Mouse (Mus musculus) embryonic facial prominence, embryonic 11.5 days (tissue): ENCODE data around the gene N4bp1. TPM values are rescaled to one million over a fixed set of nuclear protein-coding genes. Genes with fewer than 3 reads are reported as not detected.

ENCODE experiments used
- ATAC-seq: fragments of 200-750 bp; cut with Nextera tagmentation; replicated peaks from 2 replicates; pipeline ENCODE4 v1.8.0; 2017; ENCODE audit warnings: low read depth; ENCODE audit not compliant: insufficient number of reproducible peaks, low FRiP score, low TSS enrichment
- DNase-seq: peaks from one replicate; pipeline ENCODE4 v3.0.0-alpha.2; 2015; ENCODE audit warnings: low spot score
- H3K27ac ChIP-seq: fragments of 300-500 bp; sonication (generic); replicated peaks from 2 replicates; pipeline ENCODE4 v1.5.1; 2014; ENCODE audit warnings: mild to moderate bottlenecking, low read depth, low read length, control low read depth
- H3K27me3 ChIP-seq: fragments of 300-500 bp; sonication (generic); 2 replicates; pipeline ENCODE4 v1.6.1; 2014; ENCODE audit warnings: mild to moderate bottlenecking, low read length, moderate library complexity, mixed read lengths; ENCODE audit not compliant: control insufficient read depth, insufficient read depth
- H3K36me3 ChIP-seq: fragments of 300-500 bp; sonication (generic); replicated peaks from 2 replicates; pipeline ENCODE4 v1.6.1; 2014; ENCODE audit warnings: low read depth, mild to moderate bottlenecking, low read length, moderate library complexity, mixed read lengths; ENCODE audit not compliant: control insufficient read depth, insufficient read depth
- H3K4me1 ChIP-seq: fragments of 300-500 bp; sonication (generic); 2 replicates; pipeline ENCODE4 v1.6.1; 2014; ENCODE audit warnings: low read length, mixed read lengths; ENCODE audit not compliant: control insufficient read depth, insufficient read depth
- H3K4me2 ChIP-seq: fragments of 300-500 bp; sonication (generic); 2 replicates; pipeline ENCODE4 v1.6.1; 2014; ENCODE audit warnings: low read depth, mild to moderate bottlenecking, control low read depth, low read length, moderate library complexity
- H3K4me3 ChIP-seq: fragments of 300-500 bp; sonication (generic); 2 replicates; pipeline ENCODE4 v1.5.1; 2014; ENCODE audit warnings: low read depth, low read length, control low read depth
- H3K9ac ChIP-seq: fragments of 300-500 bp; sonication (generic); replicated peaks from 2 replicates; pipeline ENCODE4 v1.6.1; 2014; ENCODE audit warnings: mild to moderate bottlenecking, control low read depth, low read length
- H3K9me3 ChIP-seq: fragments of 300-500 bp; sonication (generic); replicated peaks from 2 replicates; pipeline ENCODE4 v1.6.1; 2016; ENCODE audit warnings: mild to moderate bottlenecking, low read length, inconsistent platforms, mixed read lengths; ENCODE audit not compliant: control insufficient read depth
- WGBS: fragments of 180-500 bp; shearing (Covaris S2); extraction: QIAGEN DNeasy Blood & Tissue Kit; methylation state at CpG from one replicate; pipeline ENCODE4 v1.1.7; 2014; 5-methylcytosine and 5-hydroxymethylcytosine counted together
- polyA plus RNA-seq: library from polyadenylated mRNA; unstranded; fragments of >200 nt; fragmentation: Nextera tagmentation; extraction: Ambion mirVana; gene quantifications from 2 replicates; pipeline ENCODE4 v1.2.1, GENCODE M21; 2014

Gene N4bp1
- polyA plus RNA-seq, 1 experiment from 2014 or later: 11.2 TPM

DNA sequence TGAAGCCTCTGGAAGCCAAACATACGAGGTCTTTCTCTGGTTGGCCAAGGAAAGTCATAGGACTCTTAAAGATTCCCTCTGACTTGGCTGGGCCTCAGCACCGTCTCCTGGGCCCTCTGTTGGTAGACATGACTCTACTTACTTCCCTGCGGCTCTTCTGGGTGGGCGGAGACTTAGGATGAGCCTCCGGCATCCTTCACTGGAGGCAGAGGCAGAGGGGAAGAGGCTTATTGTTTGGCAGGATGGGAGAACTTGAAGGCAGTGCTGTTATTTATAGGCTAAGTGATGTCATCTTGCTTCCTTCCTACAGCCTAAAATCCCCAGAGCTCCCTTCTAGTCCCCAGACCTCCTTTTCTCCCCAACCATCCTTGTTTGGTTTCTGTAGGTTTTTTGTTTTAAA lies 98.6 kb downstream of the N4bp1 start:
- Histone ChIP-seq H3K9ac (no peak overlapping the region), H3K4me3 (no peak overlapping the region), H3K4me1 (no peaks in the 10 kb centered on the region), H3K27ac (no peak overlapping the region), H3K27me3 (no peaks in the 10 kb centered on the region), H3K4me2 (no peak overlapping the region), H3K36me3 (no peaks in the 10 kb centered on the region), H3K9me3 (no peaks in the 10 kb centered on the region)
- 54% methylated on average over 5 of the region's 5 CpGs for WGBS
- ATAC-seq: no peak
- DNase-seq: no peak

DNA sequence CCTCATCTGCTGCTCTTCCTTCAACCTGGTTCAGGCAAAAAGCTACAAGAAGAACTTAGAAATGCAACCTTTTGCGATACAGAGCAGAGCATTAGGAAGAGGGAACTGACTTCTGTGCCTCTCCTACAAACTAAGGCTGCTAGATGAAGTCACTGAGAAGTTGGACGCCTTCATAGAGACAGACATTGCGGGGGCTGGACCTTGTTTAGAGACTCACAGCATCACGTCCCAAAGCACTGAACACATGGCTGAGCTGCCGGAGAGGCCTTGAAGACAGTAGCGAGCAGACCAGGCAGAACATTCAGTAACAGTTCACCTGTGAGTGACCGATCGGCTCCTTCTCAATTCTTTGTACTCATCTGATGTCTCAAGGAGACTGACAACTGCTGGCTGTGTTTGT lies 104.0 kb downstream of the N4bp1 start:
- H3K4me1 ChIP-seq: no peaks in the 10 kb centered on the region
- H3K9ac ChIP-seq: no peak overlapping the region
- no peaks in the 10 kb centered on the region for H3K36me3 ChIP-seq
- ATAC-seq (no peak), DNase-seq (no peak)
- H3K27me3 ChIP-seq: no peaks in the 10 kb centered on the region
- 94% methylated on average over 8 of the region's 8 CpGs for WGBS
- H3K9me3 ChIP-seq: no peaks in the 10 kb centered on the region
- no peak overlapping the region for H3K4me3 ChIP-seq
- no peak overlapping the region for H3K27ac ChIP-seq
- H3K4me2 ChIP-seq: no peak overlapping the region

DNA sequence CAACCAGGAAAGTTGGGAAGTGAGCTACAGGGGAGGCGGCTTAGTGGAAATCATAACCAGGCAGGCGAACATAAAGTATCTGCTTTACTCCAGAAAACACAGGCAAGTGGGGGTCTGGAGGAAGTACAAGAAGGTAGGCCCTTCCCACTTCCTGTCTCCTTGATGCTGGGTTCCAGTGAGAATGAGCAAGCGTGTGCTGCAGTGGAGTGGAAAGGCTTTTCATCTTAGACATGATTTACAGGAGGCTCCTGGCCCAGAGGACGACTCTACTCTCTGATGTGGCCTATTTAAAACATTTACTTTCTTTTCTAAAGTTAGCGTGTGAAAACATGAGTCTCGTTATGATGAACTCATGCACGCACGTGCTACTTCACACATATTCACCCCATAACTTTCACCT lies 105.9 kb downstream of the N4bp1 start:
- Histone ChIP-seq H3K4me3 (no peak overlapping the region), H3K36me3 (no peaks in the 10 kb centered on the region), H3K9me3 (no peaks in the 10 kb centered on the region), H3K27ac (no peak overlapping the region), H3K4me1 (no peaks in the 10 kb centered on the region), H3K4me2 (no peak overlapping the region), H3K9ac (no peak overlapping the region), H3K27me3 (no peaks in the 10 kb centered on the region)
- ATAC-seq: no peak
- DNase-seq: no peak
- WGBS: 81% methylated on average over 8 of the region's 8 CpGs

- no peak for ATAC-seq
- 55% methylated on average over 1 of the region's 1 CpGs for WGBS
- no peak for DNase-seq
- no peak overlapping the region for H3K9ac ChIP-seq
- no peaks in the 10 kb centered on the region for H3K4me1 ChIP-seq
- no peaks in the 10 kb centered on the region for H3K36me3 ChIP-seq
- no peak overlapping the region for H3K27ac ChIP-seq
- no peaks in the 10 kb centered on the region for H3K27me3 ChIP-seq
- no peak overlapping the region for H3K4me2 ChIP-seq
- H3K4me3 ChIP-seq: no peak overlapping the region
- H3K9me3 ChIP-seq: no peaks in the 10 kb centered on the region
These were observed 114.9 kb downstream of the N4bp1 start for GRCm38 (mm10) chr8:86769945-86770715.

DNA sequence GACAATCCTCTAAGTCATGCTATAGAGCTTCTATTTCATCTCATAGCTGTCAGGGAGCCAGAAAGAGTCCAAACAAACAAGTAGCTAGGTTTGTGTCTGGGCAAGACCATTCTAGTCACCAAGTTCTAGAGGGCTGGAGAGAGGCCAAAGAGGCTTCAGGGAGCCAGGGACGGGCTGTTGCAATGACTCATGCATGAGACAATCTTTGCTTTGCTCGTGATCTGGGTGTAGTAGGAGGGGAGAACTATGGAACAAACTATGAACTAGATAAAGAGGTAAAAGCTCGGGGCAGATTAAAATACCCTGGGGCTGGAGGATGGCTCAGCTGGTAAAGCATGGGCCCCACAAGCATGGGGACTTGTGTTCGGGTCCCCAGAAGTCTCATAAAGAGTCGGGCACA lies 116.6 kb downstream of the N4bp1 start:
- WGBS: 88% methylated on average over 5 of the region's 5 CpGs
- no peaks in the 10 kb centered on the region for H3K4me1 ChIP-seq
- H3K9ac ChIP-seq: no peak overlapping the region
- no peak overlapping the region for H3K27ac ChIP-seq
- no peak overlapping the region for H3K4me2 ChIP-seq
- no peaks in the 10 kb centered on the region for H3K9me3 ChIP-seq
- no peak for ATAC-seq
- H3K4me3 ChIP-seq: no peak overlapping the region
- no peak for DNase-seq
- no peaks in the 10 kb centered on the region for H3K36me3 ChIP-seq
- H3K27me3 ChIP-seq: no peaks in the 10 kb centered on the region

GRCm38 (mm10) chr8:86766548-86767211 lies 118.4 kb downstream of the N4bp1 start:
- Histone ChIP-seq H3K27me3 (no peaks in the 10 kb centered on the region), H3K36me3 (no peaks in the 10 kb centered on the region), H3K4me3 (no peak overlapping the region), H3K9me3 (no peaks in the 10 kb centered on the region), H3K4me1 (no peaks in the 10 kb centered on the region), H3K4me2 (no peak overlapping the region), H3K9ac (no peak overlapping the region), H3K27ac (no peak overlapping the region)
- no peak for ATAC-seq
- no peak for DNase-seq
- 81% methylated on average over 9 of the region's 9 CpGs for WGBS

DNA sequence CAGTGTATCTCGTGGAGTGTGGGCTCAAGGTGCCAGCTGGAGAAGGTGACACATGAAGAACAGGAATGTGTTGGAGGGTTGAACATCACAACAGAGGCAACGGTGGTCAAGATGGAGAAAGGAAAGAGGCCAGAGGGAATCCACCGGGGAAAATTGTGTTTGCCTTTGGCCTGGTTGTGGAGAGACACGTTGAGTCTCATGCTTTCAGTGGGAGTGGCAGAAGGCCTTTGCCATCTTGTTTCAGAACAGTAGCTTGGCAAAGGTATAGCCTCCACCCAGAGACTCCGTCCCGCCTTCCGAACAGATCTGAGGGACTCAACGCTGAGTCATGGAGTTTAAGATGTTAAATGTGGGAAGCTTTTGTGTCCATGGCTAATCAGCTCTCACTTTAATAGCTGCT lies 119.4 kb downstream of the N4bp1 start:
- no peaks in the 10 kb centered on the region for H3K9me3 ChIP-seq
- H3K4me2 ChIP-seq: no peak overlapping the region
- H3K4me3 ChIP-seq: no peak overlapping the region
- no peaks in the 10 kb centered on the region for H3K36me3 ChIP-seq
- no peaks in the 10 kb centered on the region for H3K4me1 ChIP-seq
- H3K9ac ChIP-seq: no peak overlapping the region
- ATAC-seq (no peak), DNase-seq (no peak)
- WGBS: 92% methylated on average over 8 of the region's 8 CpGs
- no peaks in the 10 kb centered on the region for H3K27me3 ChIP-seq
- H3K27ac ChIP-seq: no peak overlapping the region

- ATAC-seq (no peak), DNase-seq (no peak)
- Histone ChIP-seq H3K27me3 (no peaks in the 10 kb centered on the region), H3K9me3 (no peaks in the 10 kb centered on the region), H3K27ac (no peak overlapping the region), H3K4me1 (no peaks in the 10 kb centered on the region), H3K4me3 (no peak overlapping the region), H3K4me2 (no peak overlapping the region), H3K36me3 (no peaks in the 10 kb centered on the region), H3K9ac (no peak overlapping the region)
- 88% methylated on average over 10 of the region's 10 CpGs for WGBS
These were observed 119.9 kb downstream of the N4bp1 start for GRCm38 (mm10) chr8:86765155-86765554.
